Mouse (Mus musculus): Measurements from ENCODE around the gene B3gnt4. TPM values are rescaled to one million over a fixed set of nuclear protein-coding genes. Genes with fewer than 3 reads are reported as not detected.
A peak's percentile ranks its signal among the peaks of the same experiment; 100 is the strongest.
"Not testable (repeated sequence)": the region's sequence is repeated elsewhere in the genome, so short reads cannot be mapped to it uniquely, and the experiment has no call there.

The B3gnt4 gene
- polyA plus RNA-seq, 1 experiment from 2014 or later = 1.8 TPM

- no peak overlapping the region for H3K4me2 ChIP-seq (ENCODE audit: low read length)
- 79% methylated on average over 4 of the region's 4 CpGs for WGBS
- no peak for ATAC-seq
- H3K27me3 ChIP-seq (replicated peaks; ENCODE audit: control insufficient read depth, insufficient read depth, low read length) = no peaks in the 10 kb centered on the region
- no peaks in the 10 kb centered on the region for H3K9me3 ChIP-seq (ENCODE audit: control insufficient read depth, low read length)
- no peak overlapping the region for H3K4me3 ChIP-seq (replicated peaks; ENCODE audit: low read length)
- H3K27ac ChIP-seq (ENCODE audit: low read length) = no peak overlapping the region
- H3K9ac ChIP-seq (replicated peaks; ENCODE audit: low read depth, low read length) = no peak overlapping the region
- H3K4me1 ChIP-seq (replicated peaks; ENCODE audit: control insufficient read depth, insufficient read depth, low read length) = peaks cover 11% of the 10 kb centered on the region
- H3K36me3 ChIP-seq (ENCODE audit: control insufficient read depth, insufficient read depth) = no peaks in the 10 kb centered on the region
Measured at GRCm38 (mm10) chr5:123501973-123502372, 8.3 kb upstream of the B3gnt4 start.

DNA sequence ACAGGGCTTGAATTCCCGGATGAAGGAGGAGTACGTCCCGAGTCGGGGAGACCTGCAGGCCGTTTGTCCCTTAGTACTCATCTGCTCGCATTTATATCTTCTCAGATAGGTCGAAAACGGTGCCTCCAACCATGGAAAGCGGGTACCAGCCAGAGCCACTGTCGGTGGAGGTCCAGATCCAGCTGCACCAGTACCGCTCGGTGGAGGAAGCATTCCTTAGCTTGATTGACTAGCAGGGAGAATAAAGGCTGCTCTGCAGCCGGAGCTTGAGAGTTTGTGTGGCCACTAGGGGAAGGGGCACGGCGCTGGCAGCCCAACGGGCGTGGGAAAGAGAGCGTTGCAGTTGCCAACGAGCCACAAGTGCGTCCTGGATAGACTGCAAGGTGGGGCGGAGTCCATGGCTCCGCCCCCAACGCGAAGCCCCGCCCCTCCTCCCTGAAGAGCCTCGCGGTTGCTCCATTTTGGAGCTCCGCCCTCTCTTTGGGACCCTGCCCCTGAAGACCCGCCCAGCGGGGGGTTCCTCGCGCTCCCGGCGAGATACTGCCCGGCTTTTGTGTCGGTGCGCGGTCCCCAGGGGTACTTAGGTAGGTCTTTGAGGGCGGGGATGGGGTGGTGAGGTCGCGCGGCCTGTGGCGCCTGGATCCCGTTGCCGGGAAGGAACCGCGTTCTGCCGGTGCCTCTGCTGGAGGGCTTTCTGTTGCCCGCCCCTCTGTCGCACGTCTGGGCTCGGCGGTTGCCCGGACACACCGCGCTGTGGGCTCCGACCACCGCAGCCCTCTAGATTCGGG, 2.1 kb upstream of the B3gnt4 start:
- Histone ChIP-seq H3K4me2 (ENCODE audit: low read length) (peak overlapping the region; percentile 80), H3K27ac (ENCODE audit: low read length) (no peak overlapping the region), H3K9ac (replicated peaks; ENCODE audit: low read depth, low read length) (peak overlapping the region; percentile 76), H3K36me3 (ENCODE audit: control insufficient read depth, insufficient read depth) (peaks cover 2% of the 10 kb centered on the region; the same call in 1 of the 2 replicates), H3K4me3 (replicated peaks; ENCODE audit: low read length) (peak overlapping the region; percentile 74), H3K27me3 (replicated peaks; ENCODE audit: control insufficient read depth, insufficient read depth, low read length) (no peaks in the 10 kb centered on the region), H3K9me3 (ENCODE audit: control insufficient read depth, low read length) (no peaks in the 10 kb centered on the region), H3K4me1 (replicated peaks; ENCODE audit: control insufficient read depth, insufficient read depth, low read length) (peaks cover 20% of the 10 kb centered on the region)
- WGBS = under 1% methylated on average over 59 of the region's 59 CpGs
- ATAC-seq = peak; percentile 94

GRCm38 (mm10) chr5:123508921-123509320, 1.3 kb upstream of the B3gnt4 start:
- H3K4me1 ChIP-seq (replicated peaks; ENCODE audit: control insufficient read depth, insufficient read depth, low read length) = peaks cover 17% of the 10 kb centered on the region
- peak overlapping the region; percentile 80 for H3K4me2 ChIP-seq (ENCODE audit: low read length)
- WGBS = 6% methylated on average over 11 of the region's 12 CpGs
- H3K36me3 ChIP-seq (ENCODE audit: control insufficient read depth, insufficient read depth) = peaks cover 4% of the 10 kb centered on the region; the same call in 1 of the 2 replicates
- peak overlapping the region; percentile 74 for H3K4me3 ChIP-seq (replicated peaks; ENCODE audit: low read length)
- H3K27ac ChIP-seq (ENCODE audit: low read length) = no peak overlapping the region
- H3K9ac ChIP-seq (replicated peaks; ENCODE audit: low read depth, low read length) = peak overlapping the region; percentile 76
- H3K27me3 ChIP-seq (replicated peaks; ENCODE audit: control insufficient read depth, insufficient read depth, low read length) = no peaks in the 10 kb centered on the region
- peak; percentile 15 for ATAC-seq
- no peaks in the 10 kb centered on the region for H3K9me3 ChIP-seq (ENCODE audit: control insufficient read depth, low read length)

DNA sequence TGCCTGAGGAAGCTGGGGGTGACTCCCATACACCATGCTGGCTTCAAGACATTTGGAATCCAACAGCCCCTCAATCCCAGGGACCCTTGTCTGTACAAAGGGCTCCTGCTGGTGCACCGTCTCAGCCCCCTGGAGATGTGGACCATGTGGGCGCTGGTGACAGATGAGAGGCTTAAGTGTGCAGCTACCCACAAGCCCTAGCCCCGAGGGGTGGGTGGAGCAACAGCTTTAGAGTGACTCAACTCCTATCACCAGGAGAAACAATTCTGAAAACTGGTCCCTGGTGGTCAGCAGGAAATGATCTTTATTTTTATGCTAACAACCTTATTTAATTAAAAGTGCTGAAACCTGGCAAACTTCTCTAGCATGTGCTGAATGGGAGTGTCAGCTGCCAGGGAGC, 1.2 kb downstream of the B3gnt4 start:
- not testable (repeated sequence) for H3K4me3 ChIP-seq (replicated peaks; ENCODE audit: low read length); H3K4me2 ChIP-seq (ENCODE audit: low read length); H3K27me3 ChIP-seq (replicated peaks; ENCODE audit: control insufficient read depth, insufficient read depth, low read length); H3K27ac ChIP-seq (ENCODE audit: low read length); H3K9me3 ChIP-seq (ENCODE audit: control insufficient read depth, low read length); H3K9ac ChIP-seq (replicated peaks; ENCODE audit: low read depth, low read length); H3K36me3 ChIP-seq (ENCODE audit: control insufficient read depth, insufficient read depth); ATAC-seq
- H3K4me1 ChIP-seq (replicated peaks; ENCODE audit: control insufficient read depth, insufficient read depth, low read length) = peaks cover 17% of the 10 kb centered on the region
- 71% methylated on average over 3 of the region's 3 CpGs for WGBS

- Histone ChIP-seq H3K4me1 (replicated peaks; ENCODE audit: control insufficient read depth, insufficient read depth, low read length) (peaks cover 17% of the 10 kb centered on the region), H3K36me3 (ENCODE audit: control insufficient read depth, insufficient read depth) (peaks cover 8% of the 10 kb centered on the region), H3K4me2 (ENCODE audit: low read length) (no peak overlapping the region), H3K9ac (replicated peaks; ENCODE audit: low read depth, low read length) (no peak overlapping the region), H3K9me3 (ENCODE audit: control insufficient read depth, low read length) (no peaks in the 10 kb centered on the region), H3K4me3 (replicated peaks; ENCODE audit: low read length) (no peak overlapping the region), H3K27me3 (replicated peaks; ENCODE audit: control insufficient read depth, insufficient read depth, low read length) (no peaks in the 10 kb centered on the region), H3K27ac (ENCODE audit: low read length) (no peak overlapping the region)
- ATAC-seq = no peak
- 89% methylated on average over 3 of the region's 3 CpGs for WGBS
Measured at GRCm38 (mm10) chr5:123512102-123512501, 1.8 kb downstream of the B3gnt4 start.

DNA sequence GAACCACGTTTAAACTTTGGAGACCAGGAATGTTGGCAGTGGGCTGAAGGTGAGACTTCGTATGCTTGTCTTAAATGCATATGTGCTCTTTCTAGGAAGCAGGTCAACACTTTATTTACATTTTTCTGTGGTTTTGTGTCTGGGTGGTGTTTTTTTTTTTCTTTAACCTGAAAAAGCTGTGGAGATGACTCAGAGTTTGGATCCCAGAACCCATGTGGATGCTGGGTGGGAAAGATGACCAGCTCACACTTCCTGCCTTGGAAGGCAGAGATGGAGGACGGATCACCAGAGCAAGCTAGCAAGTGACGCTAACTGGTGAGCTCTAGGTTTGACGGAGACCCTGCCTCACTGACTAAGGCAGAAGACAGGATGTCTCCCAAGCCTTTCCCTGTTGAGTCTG, 4.6 kb downstream of the B3gnt4 start:
- Histone ChIP-seq H3K4me2 (ENCODE audit: low read length) (no peak overlapping the region), H3K4me1 (replicated peaks; ENCODE audit: control insufficient read depth, insufficient read depth, low read length) (no peaks in the 10 kb centered on the region), H3K4me3 (replicated peaks; ENCODE audit: low read length) (no peak overlapping the region), H3K9ac (replicated peaks; ENCODE audit: low read depth, low read length) (no peak overlapping the region), H3K27me3 (replicated peaks; ENCODE audit: control insufficient read depth, insufficient read depth, low read length) (no peaks in the 10 kb centered on the region), H3K27ac (ENCODE audit: low read length) (no peak overlapping the region), H3K36me3 (ENCODE audit: control insufficient read depth, insufficient read depth) (peaks cover 14% of the 10 kb centered on the region), H3K9me3 (ENCODE audit: control insufficient read depth, low read length) (no peaks in the 10 kb centered on the region)
- WGBS = 92% methylated on average over 5 of the region's 5 CpGs
- ATAC-seq = no peak

GRCm38 (mm10) chr5:123520666-123521065, 10.4 kb downstream of the B3gnt4 start:
- H3K4me3 ChIP-seq (replicated peaks; ENCODE audit: low read length) = no peak overlapping the region
- no peak for ATAC-seq
- H3K36me3 ChIP-seq (ENCODE audit: control insufficient read depth, insufficient read depth) = peaks cover 10% of the 10 kb centered on the region; the same call in 1 of the 2 replicates
- no peak overlapping the region for H3K9ac ChIP-seq (replicated peaks; ENCODE audit: low read depth, low read length)
- H3K27me3 ChIP-seq (replicated peaks; ENCODE audit: control insufficient read depth, insufficient read depth, low read length) = no peaks in the 10 kb centered on the region
- no peaks in the 10 kb centered on the region for H3K9me3 ChIP-seq (ENCODE audit: control insufficient read depth, low read length)
- 85% methylated on average over 9 of the region's 9 CpGs for WGBS
- H3K27ac ChIP-seq (ENCODE audit: low read length) = no peak overlapping the region
- H3K4me1 ChIP-seq (replicated peaks; ENCODE audit: control insufficient read depth, insufficient read depth, low read length) = peaks cover 22% of the 10 kb centered on the region
- H3K4me2 ChIP-seq (ENCODE audit: low read length) = no peak overlapping the region

DNA sequence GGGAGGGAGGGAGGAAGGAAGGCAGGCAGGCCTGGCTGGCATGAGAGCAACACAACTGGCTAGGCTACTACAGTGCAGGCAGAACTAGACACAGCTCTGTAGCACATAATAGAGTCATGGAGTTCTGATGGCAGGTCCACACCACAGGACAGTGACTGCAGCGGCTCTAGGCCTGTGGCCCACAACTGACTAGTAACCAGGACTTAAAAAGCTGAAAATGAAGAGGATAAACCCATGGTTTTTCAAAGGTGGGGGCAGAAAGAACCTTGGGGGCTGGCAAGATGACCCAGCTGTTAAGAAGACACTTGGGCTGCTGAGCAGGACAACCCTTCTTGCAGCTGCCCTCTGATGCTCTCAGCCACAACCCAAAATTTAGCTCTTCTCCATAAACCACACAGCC, 11.4 kb downstream of the B3gnt4 start:
- Histone ChIP-seq H3K36me3 (ENCODE audit: control insufficient read depth, insufficient read depth) (peaks cover 10% of the 10 kb centered on the region; the same call in 1 of the 2 replicates), H3K9ac (replicated peaks; ENCODE audit: low read depth, low read length) (no peak overlapping the region), H3K4me3 (replicated peaks; ENCODE audit: low read length) (no peak overlapping the region), H3K4me1 (replicated peaks; ENCODE audit: control insufficient read depth, insufficient read depth, low read length) (peaks cover 22% of the 10 kb centered on the region), H3K27ac (ENCODE audit: low read length) (no peak overlapping the region), H3K9me3 (ENCODE audit: control insufficient read depth, low read length) (no peaks in the 10 kb centered on the region), H3K27me3 (replicated peaks; ENCODE audit: control insufficient read depth, insufficient read depth, low read length) (no peaks in the 10 kb centered on the region), H3K4me2 (ENCODE audit: low read length) (no peak overlapping the region)
- 100% methylated on average over 1 of the region's 1 CpGs for WGBS
- no peak for ATAC-seq

DNA sequence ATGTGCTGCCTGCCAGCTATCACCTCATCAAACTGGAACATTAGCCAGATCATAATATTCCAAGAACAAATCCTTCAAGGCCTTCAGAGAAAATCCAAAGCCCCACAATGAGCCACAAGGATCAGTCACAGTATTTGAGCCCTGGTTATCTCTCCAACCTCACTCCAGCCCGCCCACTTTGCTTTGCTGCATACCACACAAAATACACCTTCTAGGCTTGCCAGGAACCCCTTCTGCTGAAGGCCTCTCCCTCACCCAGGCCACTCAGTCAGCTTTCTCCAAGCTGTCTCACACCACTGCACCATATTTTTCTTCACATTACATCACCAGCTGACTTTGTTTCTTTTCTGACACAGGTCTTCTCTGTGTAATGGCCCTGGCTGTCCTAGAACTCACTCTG, 11.9 kb downstream of the B3gnt4 start:
- ATAC-seq = no peak
- H3K9me3 ChIP-seq (ENCODE audit: control insufficient read depth, low read length) = no peaks in the 10 kb centered on the region
- H3K4me2 ChIP-seq (ENCODE audit: low read length) = no peak overlapping the region

More for the DNA sequence above, 11.9 kb downstream of the B3gnt4 start:
- Histone ChIP-seq H3K9ac (replicated peaks; ENCODE audit: low read depth, low read length) (no peak overlapping the region), H3K27ac (ENCODE audit: low read length) (no peak overlapping the region), H3K4me3 (replicated peaks; ENCODE audit: low read length) (no peak overlapping the region), H3K4me1 (replicated peaks; ENCODE audit: control insufficient read depth, insufficient read depth, low read length) (peaks cover 22% of the 10 kb centered on the region), H3K36me3 (ENCODE audit: control insufficient read depth, insufficient read depth) (peaks cover 5% of the 10 kb centered on the region; the same call in 1 of the 2 replicates), H3K27me3 (replicated peaks; ENCODE audit: control insufficient read depth, insufficient read depth, low read length) (no peaks in the 10 kb centered on the region)
- 96% methylated on average over 1 of the region's 1 CpGs for WGBS

Measured in forebrain, embryonic 16.5 days (tissue).